11 mouse cellular contexts compared by ENCODE assay signal in the genomic region with DNA sequence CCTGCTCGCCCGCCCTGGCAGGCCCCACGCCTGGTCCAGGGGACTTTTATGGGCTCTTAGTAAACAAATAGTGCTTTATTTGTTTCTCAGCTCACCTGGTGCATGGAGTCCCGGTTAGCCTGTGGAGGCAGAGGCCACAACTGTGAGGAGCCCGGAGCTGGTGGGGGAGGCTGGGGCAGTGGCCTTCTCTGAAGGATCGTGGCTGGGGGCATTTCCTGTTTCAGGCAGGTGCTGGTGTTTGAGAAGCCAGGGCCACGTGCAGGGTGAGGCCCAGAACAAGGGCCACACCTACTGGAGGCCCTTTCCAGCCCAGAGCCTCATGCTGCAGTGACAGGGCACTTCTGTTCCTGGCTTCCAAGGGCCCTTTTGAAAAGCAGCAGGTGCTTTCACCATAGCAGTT. TPM values are rescaled to one million over a fixed set of nuclear protein-coding genes. Genes with fewer than 3 reads are reported as not detected.
DNase-seq lines count a peak whose midpoint lies in the region; ATAC-seq and TF ChIP-seq lines count a peak whose summit lies in the region.
"Had no signal": no experiment of that assay in that cellular context is flagged by ENCODE, and none has a peak within 500 bp of the region (broad histone marks: within the 10 kb centered on the region; RNA-seq: fewer than 3 reads in every experiment).

No protein-coding gene starts in this region.

- H3K27me3 ChIP-seq in hindbrain, embryonic 10.5 days (ENCODE audit: insufficient read depth, poor library complexity, severe bottlenecking): peaks cover 9% of the 10 kb centered on the region; the same call in 1 of the 2 replicates
- no peaks in the 10 kb centered on the region; the same call in 1 of the 2 replicates for H3K27me3 ChIP-seq in hindbrain, embryonic 16.5 days (replicated peaks; ENCODE audit: control insufficient read depth, insufficient read depth, low read length)
- H3K27me3 ChIP-seq in CH12.LX (replicated peaks): peaks cover 52% of the 10 kb centered on the region
- H3K27me3 ChIP-seq in intestine, embryonic 16.5 days (replicated peaks; ENCODE audit: control insufficient read depth, insufficient read depth, low read length): no peaks in the 10 kb centered on the region
- H3K27me3 ChIP-seq in lung, embryonic 16.5 days (ENCODE audit: control insufficient read depth, insufficient read depth, low read depth, low read length): 0 out of 2 replicates have a peak, but pooled peaks cover 3% of the 10 kb centered on the region

- no peak for TF ChIP-seq POLR2A in CH12.LX (IDR thresholded peaks at IDR 0.05; ENCODE audit: low read depth, low read length)

- no peaks in the 10 kb centered on the region for H3K36me3 ChIP-seq in hindbrain, embryonic 10.5 days
- no peaks in the 10 kb centered on the region for H3K36me3 ChIP-seq in hindbrain, embryonic 16.5 days (ENCODE audit: control insufficient read depth, insufficient read depth, low read length)
- H3K36me3 ChIP-seq in CH12.LX (replicated peaks in 1 of 2; ENCODE audit: control insufficient read depth in 1 of 2, insufficient read depth in 1 of 2, low read length in 1 of 2): no peaks in the 10 kb centered on the region
- no peaks in the 10 kb centered on the region for H3K36me3 ChIP-seq in intestine, embryonic 16.5 days (ENCODE audit: control insufficient read depth, insufficient read depth, low read length)
- H3K36me3 ChIP-seq in lung, embryonic 16.5 days (ENCODE audit: control insufficient read depth, insufficient read depth, low read length): no peaks in the 10 kb centered on the region

- no peak for TF ChIP-seq RAD21 in CH12.LX (IDR thresholded peaks at IDR 0.05; ENCODE audit: low read depth, low read length)

- peaks cover 66% of the 10 kb centered on the region for H3K4me1 ChIP-seq in hindbrain, embryonic 10.5 days (replicated peaks)
- H3K4me1 ChIP-seq in hindbrain, embryonic 16.5 days (ENCODE audit: control insufficient read depth, insufficient read depth, low read depth, low read length): peaks cover 12% of the 10 kb centered on the region
- peaks cover 0 to 11% of the 10 kb centered on the region in 2 experiments; a peak in 2 of 4 replicates for H3K4me1 ChIP-seq in CH12.LX (ENCODE audit: control insufficient read depth in 1 of 2, insufficient read depth in 2 of 2)
- no peaks in the 10 kb centered on the region for H3K4me1 ChIP-seq in intestine, embryonic 16.5 days (ENCODE audit: control insufficient read depth, insufficient read depth, low read length)
- peaks cover 7% of the 10 kb centered on the region for H3K4me1 ChIP-seq in lung, embryonic 16.5 days (replicated peaks; ENCODE audit: control insufficient read depth, insufficient read depth, low read length)

- 73% methylated on average over 7 of the region's 7 CpGs for WGBS in hindbrain, embryonic 10.5 days
- 80% methylated on average over 7 of the region's 7 CpGs for WGBS in hindbrain, embryonic 16.5 days
- WGBS in intestine, embryonic 16.5 days: 36% methylated on average over 7 of the region's 7 CpGs
- 34% methylated on average over 7 of the region's 7 CpGs for WGBS in lung, embryonic 16.5 days

- dilution Hi-C loops in CH12.LX (cut with MboI; ENCODE audit: extremely low pct_ligation_motif_present, extremely low pct_unique_long_range_greater_than_20kb, low sequenced_read_pairs): no loop called here

- H3K79me2 ChIP-seq in CH12.LX (replicated peaks; ENCODE audit: control insufficient read depth, extremely low read depth, insufficient read depth, poor library complexity, severe bottlenecking): no peaks in the 10 kb centered on the region

- no peak overlapping the region for H3K4me3 ChIP-seq in hindbrain, embryonic 10.5 days
- H3K4me3 ChIP-seq in hindbrain, embryonic 16.5 days (ENCODE audit: low read length): no peak overlapping the region
- no peak overlapping the region for H3K4me3 ChIP-seq in CH12.LX (replicated peaks in 1 of 3; ENCODE audit: low read depth in 2 of 3, low read length in 2 of 3, poor library complexity in 1 of 3)
- peak overlapping the region; percentile 27 for H3K4me3 ChIP-seq in intestine, embryonic 16.5 days (ENCODE audit: low read length)
- no peak overlapping the region for H3K4me3 ChIP-seq in lung, embryonic 16.5 days (ENCODE audit: low read length)

- in situ Hi-C loops in CH12.LX (cut with MboI; ENCODE audit: low pct_ligation_motif_present, low pct_unique_long_range_greater_than_20kb, low sequenced_read_pairs): no loop called here

- no peak overlapping the region for H3K4me2 ChIP-seq in hindbrain, embryonic 16.5 days (ENCODE audit: low read length)
- no peak overlapping the region for H3K4me2 ChIP-seq in CH12.LX (ENCODE audit: insufficient read depth, low read depth, poor library complexity, severe bottlenecking)
- peak overlapping the region; percentile 44 for H3K4me2 ChIP-seq in intestine, embryonic 16.5 days (ENCODE audit: low read depth, low read length)
- no peak overlapping the region for H3K4me2 ChIP-seq in lung, embryonic 16.5 days (ENCODE audit: low read depth, low read length)

- DNase-seq in hindbrain, embryonic 10.5 days (ENCODE audit: low spot score): no peak
- no peak for DNase-seq in CH12.LX (ENCODE audit: extremely low read depth)
- DNase-seq in cerebellum, adult 9-11 months: no peak
- DNase-seq in layer of hippocampus, postnatal 10 days (ENCODE audit: low spot score in 2 of 2): no peak
- DNase-seq: heart, postnatal 10 days had no signal

- no peak for TF ChIP-seq CTCF in CH12.LX (conservative IDR thresholded peaks at IDR 0.05 in 1 of 2, IDR thresholded peaks at IDR 0.05 in 1 of 2; ENCODE audit: low read depth in 2 of 2, low read length in 2 of 2)

- no peaks in the 10 kb centered on the region for H3K9me3 ChIP-seq in hindbrain, embryonic 10.5 days
- H3K9me3 ChIP-seq in hindbrain, embryonic 16.5 days (ENCODE audit: control insufficient read depth, low read length): no peaks in the 10 kb centered on the region
- H3K9me3 ChIP-seq in CH12.LX (replicated peaks; ENCODE audit: low read length): no peaks in the 10 kb centered on the region
- no peaks in the 10 kb centered on the region for H3K9me3 ChIP-seq in intestine, embryonic 16.5 days (ENCODE audit: control insufficient read depth, low read length)
- H3K9me3 ChIP-seq in lung, embryonic 16.5 days (ENCODE audit: control insufficient read depth, low read length): no peaks in the 10 kb centered on the region

- ATAC-seq in hindbrain, embryonic 16.5 days: no peak
- peak; percentile 88 for ATAC-seq in intestine, embryonic 16.5 days
- peak; percentile 63 for ATAC-seq in lung, embryonic 16.5 days (ENCODE audit: low read depth)
- ATAC-seq in megakaryocyte, adult 5-6 weeks (ENCODE audit: poor library complexity, severe bottlenecking): no peak
- ATAC-seq: forebrain, embryonic 14.5 days had no signal

- H3K27ac ChIP-seq in hindbrain, embryonic 10.5 days: peak overlapping the region; percentile 67
- H3K27ac ChIP-seq in hindbrain, embryonic 16.5 days (ENCODE audit: low read depth, low read length): no peak overlapping the region
- H3K27ac ChIP-seq in CH12.LX (ENCODE audit: insufficient read depth, low read depth): no peak overlapping the region
- H3K27ac ChIP-seq in intestine, embryonic 16.5 days (ENCODE audit: low read length): peak overlapping the region; percentile 88
- H3K27ac ChIP-seq in lung, embryonic 16.5 days (ENCODE audit: low read length): peak overlapping the region; percentile 66

- TF ChIP-seq EP300 in CH12.LX (IDR thresholded peaks at IDR 0.05; ENCODE audit: low read length): no peak

- H3K9ac ChIP-seq in hindbrain, embryonic 16.5 days (ENCODE audit: low read depth, low read length): no peak overlapping the region
- H3K9ac ChIP-seq in CH12.LX (ENCODE audit: insufficient read depth, low read depth): no peak overlapping the region
- H3K9ac ChIP-seq in intestine, embryonic 16.5 days (ENCODE audit: low read depth, low read length): peak overlapping the region; percentile 55
- 0 out of 2 replicates have a peak overlapping the region, but pooled peaks have one; percentile 18 for H3K9ac ChIP-seq in lung, embryonic 16.5 days (ENCODE audit: low read length)

RNA-seq across cellular contexts. Expression of a gene that starts 7.4 kb away (rescaled TPM):
- polyA plus RNA-seq in hindbrain, embryonic 10.5 days (2016; fragmentation: Nextera tagmentation; extraction: Ambion mirVana): 0.58 and 0.67 TPM in 2 replicates
- polyA plus RNA-seq in hindbrain, embryonic 16.5 days (2015; fragmentation: Nextera tagmentation; extraction: Ambion mirVana): 0.66 TPM in 1 of 2 replicates, not detected in the other
- total RNA-seq in CH12.LX (2012; rRNA removed) (0.38 TPM in 1 of 2 replicates, not detected in the other), CH12.LX (2014; rRNA removed) (not detected in 2 replicates)
- polyA plus RNA-seq in CH12.LX (2012; ENCODE audit: insufficient read length, low read depth): not detected in 2 replicates
- 0.76 TPM in 1 of 2 replicates, not detected in the other for polyA plus RNA-seq in intestine, embryonic 16.5 days (2015; fragmentation: Nextera tagmentation; extraction: Ambion mirVana)
- not detected in 2 replicates for polyA plus RNA-seq in lung, embryonic 16.5 days (2015; fragmentation: Nextera tagmentation; extraction: Ambion mirVana)
- total RNA-seq in layer of hippocampus, postnatal 10 days (2021): not detected
- total RNA-seq in megakaryocyte, adult 5-6 weeks (2015): not detected in 2 replicates
- not detected in 2 replicates for total RNA-seq in megakaryocyte, adult 5-6 weeks (2017)
- total RNA-seq: heart, postnatal 10 days; neutrophil, adult 5-6 weeks had no signal

RNA-seq across cellular contexts. Expression of a gene that starts 39.5 kb away (rescaled TPM):
- 60.5 and 83.5 TPM in 2 replicates for polyA plus RNA-seq in hindbrain, embryonic 10.5 days (2016; fragmentation: Nextera tagmentation; extraction: Ambion mirVana)
- polyA plus RNA-seq in hindbrain, embryonic 16.5 days (2015; fragmentation: Nextera tagmentation; extraction: Ambion mirVana): 147 and 148 TPM in 2 replicates
- total RNA-seq in CH12.LX (2012; rRNA removed) (4.5 and 6.3 TPM in 2 replicates), CH12.LX (2014; rRNA removed) (2.8 and 3.5 TPM in 2 replicates)
- polyA plus RNA-seq in CH12.LX (2012; ENCODE audit: insufficient read length, low read depth): 9.2 and 10.3 TPM in 2 replicates
- 31.7 and 31.9 TPM in 2 replicates for polyA plus RNA-seq in intestine, embryonic 16.5 days (2015; fragmentation: Nextera tagmentation; extraction: Ambion mirVana)
- 52.7 and 55.6 TPM in 2 replicates for polyA plus RNA-seq in lung, embryonic 16.5 days (2015; fragmentation: Nextera tagmentation; extraction: Ambion mirVana)
- 100 to 1,000 TPM; 223 to 234 TPM for total RNA-seq in layer of hippocampus, postnatal 10 days (2021)
- 3.3 and 5.3 TPM in 2 replicates for total RNA-seq in megakaryocyte, adult 5-6 weeks (2015)
- total RNA-seq in megakaryocyte, adult 5-6 weeks (2017): 3.6 and 5.3 TPM in 2 replicates

RNA-seq across cellular contexts. Expression of a gene that starts 40.1 kb away (rescaled TPM):
- 146 and 150 TPM in 2 replicates for polyA plus RNA-seq in hindbrain, embryonic 10.5 days (2016; fragmentation: Nextera tagmentation; extraction: Ambion mirVana)
- 128 and 134 TPM in 2 replicates for polyA plus RNA-seq in hindbrain, embryonic 16.5 days (2015; fragmentation: Nextera tagmentation; extraction: Ambion mirVana)
- total RNA-seq in CH12.LX (2012; rRNA removed) (33.4 and 46.1 TPM in 2 replicates), CH12.LX (2014; rRNA removed) (48.5 and 56.9 TPM in 2 replicates)
- 62.5 and 67.7 TPM in 2 replicates for polyA plus RNA-seq in CH12.LX (2012; ENCODE audit: insufficient read length, low read depth)
- polyA plus RNA-seq in intestine, embryonic 16.5 days (2015; fragmentation: Nextera tagmentation; extraction: Ambion mirVana): 149 and 154 TPM in 2 replicates
- polyA plus RNA-seq in lung, embryonic 16.5 days (2015; fragmentation: Nextera tagmentation; extraction: Ambion mirVana): 191 and 214 TPM in 2 replicates
- total RNA-seq in layer of hippocampus, postnatal 10 days (2021): 10 to 100 TPM; 37.3 to 42.5 TPM
- 30.3 and 34.7 TPM in 2 replicates for total RNA-seq in megakaryocyte, adult 5-6 weeks (2015)
- 12.7 and 14.7 TPM in 2 replicates for total RNA-seq in megakaryocyte, adult 5-6 weeks (2017)

Comparison
In these comparisons a context has a peak if more than half of its experiments do, and no peak if none do; other contexts are left out.
1. H3K27ac ChIP-seq: peak in hindbrain, embryonic 10.5 days (single experiment), intestine, embryonic 16.5 days (single experiment) and lung, embryonic 16.5 days (single experiment); none in hindbrain, embryonic 16.5 days (single experiment) and CH12.LX (single experiment).
2. ATAC-seq: peak in intestine, embryonic 16.5 days (single experiment) and lung, embryonic 16.5 days (single experiment); none in hindbrain, embryonic 16.5 days (single experiment) and megakaryocyte, adult 5-6 weeks (single experiment).
3. H3K9ac ChIP-seq: peak in intestine, embryonic 16.5 days (single experiment) and lung, embryonic 16.5 days (single experiment); none in hindbrain, embryonic 16.5 days (single experiment) and CH12.LX (single experiment).